Mouse (Mus musculus): ENCODE data around the gene Gm28308. TPM values are rescaled to one million over a fixed set of nuclear protein-coding genes. Genes with fewer than 3 reads are reported as not detected.

Gene Gm28308
- total and polyA plus RNA-seq, 3 experiments: not detected

DNA sequence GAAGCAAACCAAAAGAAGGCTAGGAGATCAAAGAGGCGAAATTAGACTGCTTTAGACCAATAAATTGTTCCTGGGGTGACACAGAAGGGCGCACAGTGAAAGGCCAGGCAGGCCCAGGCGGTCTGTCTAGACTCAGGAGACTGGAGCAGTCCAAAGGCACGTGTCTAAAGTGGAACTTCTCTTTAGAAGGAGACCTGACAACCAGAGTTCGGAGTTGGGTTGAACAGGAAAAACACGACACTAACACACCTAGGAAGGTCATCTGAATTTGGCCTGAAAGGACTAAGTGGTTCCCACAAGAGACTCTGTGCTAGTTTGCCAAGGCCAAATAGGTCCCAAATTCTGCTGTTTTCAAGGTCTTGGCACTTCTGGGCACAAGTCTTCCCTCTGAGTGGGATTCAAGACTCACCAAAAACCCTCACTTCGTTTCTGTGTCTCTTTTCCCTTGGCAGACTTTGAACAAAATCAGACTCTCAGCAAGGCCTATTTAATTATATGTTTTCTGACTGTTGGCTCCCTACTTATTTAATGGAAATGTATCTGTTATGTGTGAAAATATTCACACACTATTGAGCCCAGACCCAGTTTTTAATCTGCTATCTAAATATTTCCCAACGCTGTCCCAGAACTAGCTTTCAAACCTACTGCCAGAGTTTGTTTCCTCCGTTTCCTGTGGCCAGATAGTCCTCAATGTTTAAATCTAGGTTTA, 6.2 kb upstream of the Gm28308 start:
- no peak overlapping the region for H3K4me3 ChIP-seq (replicated peaks in 1 of 3; ENCODE audit: low read depth in 2 of 3, low read length in 2 of 3, poor library complexity in 1 of 3)
- H3K36me3 ChIP-seq (replicated peaks in 1 of 2; ENCODE audit: control insufficient read depth in 1 of 2, insufficient read depth in 1 of 2, low read length in 1 of 2): no peaks in the 10 kb centered on the region
- H3K4me2 ChIP-seq (ENCODE audit: insufficient read depth, low read depth, poor library complexity, severe bottlenecking): no peak overlapping the region
- no peak overlapping the region for H3K9ac ChIP-seq (ENCODE audit: insufficient read depth, low read depth)
- H3K27me3 ChIP-seq (replicated peaks): no peaks in the 10 kb centered on the region
- dilution Hi-C loops (cut with MboI; ENCODE audit: extremely low pct_ligation_motif_present, extremely low pct_unique_long_range_greater_than_20kb, low sequenced_read_pairs) (no loop called here), in situ Hi-C loops (cut with MboI; ENCODE audit: low pct_ligation_motif_present, low pct_unique_long_range_greater_than_20kb, low sequenced_read_pairs) (loop anchor here (10.0 to 25.0 kb wide), 2 partner anchors 207 to 355 kb away; partner anchors contain the start of gene Skap2)
- H3K4me1 ChIP-seq (ENCODE audit: control insufficient read depth in 1 of 2, insufficient read depth in 2 of 2): peaks cover 0 to 13% of the 10 kb centered on the region in 2 experiments; a peak in 2 of 4 replicates
- DNase-seq (ENCODE audit: extremely low read depth): no peak
- H3K9me3 ChIP-seq (replicated peaks; ENCODE audit: low read length): peaks cover 20% of the 10 kb centered on the region
- no peak for TF ChIP-seq UBTF (IDR thresholded peaks at IDR 0.05; ENCODE audit: low read depth, low read length)
- no peak for TF ChIP-seq POLR2A (IDR thresholded peaks at IDR 0.05; ENCODE audit: low read depth, low read length)
- TF ChIP-seq E2F4 (IDR thresholded peaks at IDR 0.05; ENCODE audit: insufficient replicate concordance, low read depth, low read length): no peak
- no peak for TF ChIP-seq JUND (conservative IDR thresholded peaks at IDR 0.05; ENCODE audit: low read depth, low read length)
- TF ChIP-seq CHD1 (IDR thresholded peaks at IDR 0.05; ENCODE audit: low read depth, low read length): no peak
- TF ChIP-seq KAT2A (IDR thresholded peaks at IDR 0.05; ENCODE audit: insufficient replicate concordance, low read length): no peak
- no peak for TF ChIP-seq GABPA (IDR thresholded peaks at IDR 0.05; ENCODE audit: insufficient replicate concordance, low read depth, low read length)
- TF ChIP-seq NRF1 (IDR thresholded peaks at IDR 0.05; ENCODE audit: low read depth, low read length): no peak
- H3K27ac ChIP-seq (ENCODE audit: insufficient read depth, low read depth): no peak overlapping the region
- H3K79me2 ChIP-seq (replicated peaks; ENCODE audit: control insufficient read depth, extremely low read depth, insufficient read depth, poor library complexity, severe bottlenecking): no peaks in the 10 kb centered on the region

DNA sequence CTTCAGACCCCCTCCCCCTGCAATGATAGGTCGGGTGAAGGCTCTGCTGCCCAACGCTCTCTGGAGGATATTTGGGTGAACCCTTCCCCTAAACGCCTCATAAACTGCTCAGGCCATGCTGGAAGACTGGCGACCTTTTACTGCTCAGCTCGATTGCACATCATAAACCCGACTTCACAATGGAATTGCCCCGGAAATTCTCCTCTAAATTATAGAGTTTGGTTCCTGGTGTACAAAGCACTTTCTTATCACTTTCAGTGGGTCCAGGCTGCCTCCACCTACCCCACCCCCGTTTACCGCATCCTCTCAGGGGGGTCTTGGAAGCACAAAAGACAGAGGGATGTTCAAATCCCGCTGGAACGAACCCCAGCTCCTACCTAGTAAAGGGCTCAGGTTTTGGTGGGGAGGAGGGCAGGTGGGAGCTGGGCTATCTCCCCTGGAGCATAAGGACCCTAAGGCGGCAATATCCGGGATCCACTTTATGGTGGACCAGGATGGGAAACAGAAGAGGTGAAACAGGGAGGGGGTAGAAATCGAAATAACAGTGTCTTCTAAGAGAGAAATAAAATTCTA, 5.6 kb upstream of the Gm28308 start:
- no peak overlapping the region for H3K4me3 ChIP-seq (replicated peaks in 1 of 3; ENCODE audit: low read depth in 2 of 3, low read length in 2 of 3, poor library complexity in 1 of 3)
- peaks cover under 1 to 13% of the 10 kb centered on the region in 2 experiments; a peak in 2 of 4 replicates for H3K4me1 ChIP-seq (ENCODE audit: control insufficient read depth in 1 of 2, insufficient read depth in 2 of 2)
- TF ChIP-seq USF1 (IDR thresholded peaks at IDR 0.05; ENCODE audit: low read depth, low read length) (no peak), NELFE (IDR thresholded peaks at IDR 0.05; ENCODE audit: low read depth, low read length) (no peak), TCF12 (IDR thresholded peaks at IDR 0.05; ENCODE audit: low read depth, low read length) (no peak), MYC (IDR thresholded peaks at IDR 0.05; ENCODE audit: low read depth, low read length) (no peak), JUND (conservative IDR thresholded peaks at IDR 0.05; ENCODE audit: low read depth, low read length) (no peak), ETS1 (conservative IDR thresholded peaks at IDR 0.05; ENCODE audit: low read depth, low read length) (no peak), MXI1 (IDR thresholded peaks at IDR 0.05; ENCODE audit: low read depth, low read length) (no peak), POLR2AphosphoS2 (IDR thresholded peaks at IDR 0.05; ENCODE audit: low read depth, low read length) (no peak), ZNF384 (IDR thresholded peaks at IDR 0.05; ENCODE audit: low read depth, low read length) (no peak), RCOR1 (conservative IDR thresholded peaks at IDR 0.05; ENCODE audit: low read depth, low read length) (no peak), RAD21 (IDR thresholded peaks at IDR 0.05; ENCODE audit: low read depth, low read length) (no peak), ELF1 (IDR thresholded peaks at IDR 0.05; ENCODE audit: low read depth, low read length) (no peak), BHLHE40 (IDR thresholded peaks at IDR 0.05; ENCODE audit: low read depth, low read length) (no peak)
- no peaks in the 10 kb centered on the region for H3K27me3 ChIP-seq (replicated peaks)
- H3K36me3 ChIP-seq (replicated peaks in 1 of 2; ENCODE audit: control insufficient read depth in 1 of 2, insufficient read depth in 1 of 2, low read length in 1 of 2): no peaks in the 10 kb centered on the region
- no peak overlapping the region for H3K27ac ChIP-seq (ENCODE audit: insufficient read depth, low read depth)
- no peak overlapping the region for H3K9ac ChIP-seq (ENCODE audit: insufficient read depth, low read depth)
- DNase-seq (ENCODE audit: extremely low read depth): no peak
- in situ Hi-C loops (cut with MboI; ENCODE audit: low pct_ligation_motif_present, low pct_unique_long_range_greater_than_20kb, low sequenced_read_pairs): loop anchor here (10.0 to 25.0 kb wide), 2 partner anchors 206 to 354 kb away; partner anchors contain the start of gene Skap2
- dilution Hi-C loops (cut with MboI; ENCODE audit: extremely low pct_ligation_motif_present, extremely low pct_unique_long_range_greater_than_20kb, low sequenced_read_pairs): no loop called here
- no peak overlapping the region for H3K4me2 ChIP-seq (ENCODE audit: insufficient read depth, low read depth, poor library complexity, severe bottlenecking)
- H3K79me2 ChIP-seq (replicated peaks; ENCODE audit: control insufficient read depth, extremely low read depth, insufficient read depth, poor library complexity, severe bottlenecking): no peaks in the 10 kb centered on the region
- H3K9me3 ChIP-seq (replicated peaks; ENCODE audit: low read length): peaks cover 20% of the 10 kb centered on the region
